Mouse (Mus musculus) neural tube, embryonic 14.5 days (tissue): ENCODE measurements around the gene Cux2. TPM values are rescaled to one million over a fixed set of nuclear protein-coding genes. Genes with fewer than 3 reads are reported as not detected.
A peak's percentile ranks its signal among the peaks of the same experiment; 100 is the strongest.

Experiments
- ATAC-seq: fragments of 200-750 bp; cut with Nextera tagmentation; 2 replicates; pipeline ENCODE4 v1.8.0; 2017; ENCODE audit warnings: low read depth, mild to moderate bottlenecking, moderate TSS enrichment, moderate library complexity
- H3K27ac ChIP-seq: fragments of 300-500 bp; sonication (generic); 2 replicates; pipeline ENCODE4 v1.5.1; 2014; ENCODE audit warnings: low read depth, mild to moderate bottlenecking, control low read depth, low read length, moderate library complexity, mixed read lengths
- H3K27me3 ChIP-seq: fragments of 300-500 bp; sonication (generic); 2 replicates; pipeline ENCODE4 v1.6.1; 2014; ENCODE audit warnings: low read length; ENCODE audit not compliant: control insufficient read depth, insufficient read depth
- H3K36me3 ChIP-seq: fragments of 300-500 bp; sonication (generic); 2 replicates; pipeline ENCODE4 v1.6.1; 2014; ENCODE audit warnings: low read length, mixed read lengths; ENCODE audit not compliant: control insufficient read depth, insufficient read depth
- H3K4me1 ChIP-seq: fragments of 300-500 bp; sonication (generic); 2 replicates; pipeline ENCODE4 v1.6.1; 2014; ENCODE audit warnings: low read length; ENCODE audit not compliant: control insufficient read depth, insufficient read depth
- H3K4me2 ChIP-seq: fragments of 300-500 bp; sonication (generic); 2 replicates; pipeline ENCODE4 v1.6.1; 2014; ENCODE audit warnings: mild to moderate bottlenecking, low read depth, low read length, control low read depth
- H3K4me3 ChIP-seq: fragments of 300-500 bp; sonication (generic); 2 replicates; pipeline ENCODE4 v1.5.1; 2014; ENCODE audit warnings: low read depth, low read length, control low read depth, mixed read lengths
- H3K9ac ChIP-seq: fragments of 300-500 bp; sonication (generic); replicated peaks from 2 replicates; pipeline ENCODE4 v1.6.1; 2014; ENCODE audit warnings: low read depth, mild to moderate bottlenecking, control low read depth, low read length, mixed read lengths
- H3K9me3 ChIP-seq: fragments of 300-500 bp; sonication (generic); 2 replicates; pipeline ENCODE4 v1.6.1; 2016; ENCODE audit warnings: low read length; ENCODE audit not compliant: control insufficient read depth
- WGBS: fragments of 180-500 bp; shearing (Covaris S2); extraction: QIAGEN DNeasy Blood & Tissue Kit; methylation state at CpG from one replicate; pipeline ENCODE4 v1.1.7; 2014; 5-methylcytosine and 5-hydroxymethylcytosine counted together
- polyA plus RNA-seq: library from polyadenylated mRNA; unstranded; fragments of >200 nt; fragmentation: Nextera tagmentation; extraction: Ambion mirVana; gene quantifications from 2 replicates; pipeline ENCODE4 v1.2.1, GENCODE M21; 2014

The Cux2 gene
- polyA plus RNA-seq, 1 experiment from 2014 or later, result 31.3 TPM

GRCm38 (mm10) chr5:121894647-121895046 lies 155.3 kb downstream of the Cux2 start:
- H3K27me3 ChIP-seq, result no peaks in the 10 kb centered on the region
- ATAC-seq, result no peak

DNA sequence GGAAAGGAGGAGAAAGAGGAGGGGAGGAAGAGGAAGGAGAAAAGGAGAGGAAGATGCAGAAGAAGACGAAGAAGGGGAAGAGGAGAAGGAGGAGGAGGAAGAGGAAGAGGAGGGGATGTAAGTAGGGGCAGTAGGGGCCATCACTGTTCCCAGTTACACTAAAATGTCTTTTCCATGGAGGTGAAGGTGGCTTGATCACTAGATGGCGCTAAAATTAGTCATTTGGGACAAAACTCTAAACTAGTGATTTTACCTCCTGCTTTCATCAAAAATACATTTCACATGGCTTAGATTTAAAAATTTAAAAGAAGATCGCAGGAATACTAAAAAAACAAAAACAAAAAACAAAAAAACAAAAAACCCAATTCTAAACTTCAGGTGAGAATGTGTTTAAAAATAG lies 156.3 kb downstream of the Cux2 start:
- ATAC-seq, result no peak
- Histone ChIP-seq H3K4me3 (no peak overlapping the region), H3K4me1 (peaks cover 17% of the 10 kb centered on the region), H3K4me2 (no peak overlapping the region), H3K9me3 (no peaks in the 10 kb centered on the region), H3K27ac (no peak overlapping the region), H3K27me3 (no peaks in the 10 kb centered on the region), H3K9ac (no peak overlapping the region), H3K36me3 (no peaks in the 10 kb centered on the region)
- WGBS, result 30% methylated on average over 3 of the region's 3 CpGs

More at GRCm38 (mm10) chr5:121894647-121895046, 155.3 kb downstream of the Cux2 start:
- Histone ChIP-seq H3K4me2 (no peak overlapping the region), H3K9ac (no peak overlapping the region), H3K4me1 (peaks cover 17% of the 10 kb centered on the region), H3K27ac (no peak overlapping the region), H3K4me3 (no peak overlapping the region), H3K9me3 (no peaks in the 10 kb centered on the region), H3K36me3 (no peaks in the 10 kb centered on the region)
- WGBS, result 31% methylated on average over 10 of the region's 10 CpGs

GRCm38 (mm10) chr5:121892281-121892680 lies 157.6 kb downstream of the Cux2 start:
- no peaks in the 10 kb centered on the region for H3K36me3 ChIP-seq
- H3K9ac ChIP-seq, result no peak overlapping the region
- ATAC-seq, result no peak
- H3K4me1 ChIP-seq, result peaks cover 17% of the 10 kb centered on the region
- WGBS, result 82% methylated on average over 14 of the region's 14 CpGs
- H3K4me3 ChIP-seq, result no peak overlapping the region
- H3K9me3 ChIP-seq, result no peaks in the 10 kb centered on the region
- no peaks in the 10 kb centered on the region for H3K27me3 ChIP-seq
- H3K4me2 ChIP-seq, result no peak overlapping the region
- no peak overlapping the region for H3K27ac ChIP-seq

- H3K36me3 ChIP-seq, result no peaks in the 10 kb centered on the region
- H3K27me3 ChIP-seq, result no peaks in the 10 kb centered on the region
- ATAC-seq, result no peak
- no peaks in the 10 kb centered on the region for H3K9me3 ChIP-seq
- peaks cover 16% of the 10 kb centered on the region for H3K4me1 ChIP-seq
- no peak overlapping the region for H3K4me2 ChIP-seq
- no peak overlapping the region for H3K9ac ChIP-seq
- H3K4me3 ChIP-seq, result no peak overlapping the region
- WGBS, result 92% methylated on average over 7 of the region's 7 CpGs
- H3K27ac ChIP-seq, result no peak overlapping the region
Measured at GRCm38 (mm10) chr5:121890925-121891324, 159.0 kb downstream of the Cux2 start.

DNA sequence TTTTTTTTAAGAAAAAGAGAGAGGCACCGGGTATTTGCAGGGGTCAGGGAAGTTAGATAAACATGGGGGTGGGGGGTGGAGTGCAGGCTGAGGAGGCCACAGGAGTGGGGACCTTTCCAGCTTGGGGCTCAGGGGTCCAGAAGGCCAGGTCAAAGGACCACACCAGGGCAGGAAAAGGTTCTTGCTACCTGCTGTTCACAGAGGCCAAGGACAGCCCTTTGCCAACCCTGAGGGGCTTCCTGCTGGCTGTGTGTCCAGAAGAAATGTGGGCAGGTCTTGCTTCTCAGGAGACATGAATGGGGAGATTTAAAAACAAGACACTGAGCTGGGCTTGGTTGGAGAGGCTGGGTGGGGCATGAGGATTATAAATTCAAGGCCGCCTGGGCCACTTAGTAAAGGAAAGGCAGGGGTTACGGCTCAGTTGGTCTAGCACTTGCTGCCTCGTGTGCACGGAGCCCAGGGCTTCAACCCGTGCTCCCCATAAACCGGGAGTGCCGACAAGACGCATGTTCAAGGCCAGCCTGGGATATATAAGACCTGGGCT lies 160.0 kb downstream of the Cux2 start:
- H3K4me3 ChIP-seq, result no peak overlapping the region
- H3K9ac ChIP-seq, result no peak overlapping the region
- H3K4me1 ChIP-seq, result peaks cover 6% of the 10 kb centered on the region
- ATAC-seq, result no peak
- no peaks in the 10 kb centered on the region for H3K27me3 ChIP-seq
- H3K36me3 ChIP-seq, result no peaks in the 10 kb centered on the region
- H3K4me2 ChIP-seq, result no peak overlapping the region
- peak overlapping the region; percentile 69; the same call in 1 of the 2 replicates for H3K27ac ChIP-seq
- no peaks in the 10 kb centered on the region for H3K9me3 ChIP-seq
- WGBS, result 34% methylated on average over 9 of the region's 9 CpGs

- whole genome bisulfite sequencing, result 21% methylated on average over 13 of the region's 13 CpGs
- H3K4me2 ChIP-seq, result no peak overlapping the region
- no peak overlapping the region for H3K9ac ChIP-seq
- peaks cover 6% of the 10 kb centered on the region for H3K4me1 ChIP-seq
- H3K4me3 ChIP-seq, result no peak overlapping the region
- H3K9me3 ChIP-seq, result no peaks in the 10 kb centered on the region
- H3K36me3 ChIP-seq, result no peaks in the 10 kb centered on the region
- no peaks in the 10 kb centered on the region for H3K27me3 ChIP-seq
- no peak for ATAC-seq
- no peak overlapping the region; the same call in 1 of the 2 replicates for H3K27ac ChIP-seq
Measured at GRCm38 (mm10) chr5:121889375-121889774, 160.5 kb downstream of the Cux2 start.

DNA sequence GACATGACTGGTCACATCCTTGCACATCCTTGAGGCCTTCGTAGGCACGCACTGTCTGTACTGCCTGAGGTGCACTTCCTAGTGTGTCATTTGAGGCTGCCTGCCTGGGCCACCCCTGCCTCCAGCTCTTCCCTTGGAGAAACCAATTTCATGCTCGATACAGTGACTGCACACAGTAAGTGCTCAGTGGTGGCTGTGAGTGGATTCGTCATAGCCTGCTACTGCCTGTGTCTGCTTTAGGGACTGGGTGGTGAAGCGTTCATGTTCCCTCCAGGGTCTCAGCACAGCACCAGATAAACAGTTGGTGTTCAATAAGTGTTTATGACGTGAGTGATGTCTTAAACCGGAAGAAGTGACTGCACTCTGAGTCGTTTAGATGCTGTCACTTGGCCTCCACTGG lies 166.5 kb downstream of the Cux2 start:
- H3K27ac ChIP-seq, result no peak overlapping the region

DNA sequence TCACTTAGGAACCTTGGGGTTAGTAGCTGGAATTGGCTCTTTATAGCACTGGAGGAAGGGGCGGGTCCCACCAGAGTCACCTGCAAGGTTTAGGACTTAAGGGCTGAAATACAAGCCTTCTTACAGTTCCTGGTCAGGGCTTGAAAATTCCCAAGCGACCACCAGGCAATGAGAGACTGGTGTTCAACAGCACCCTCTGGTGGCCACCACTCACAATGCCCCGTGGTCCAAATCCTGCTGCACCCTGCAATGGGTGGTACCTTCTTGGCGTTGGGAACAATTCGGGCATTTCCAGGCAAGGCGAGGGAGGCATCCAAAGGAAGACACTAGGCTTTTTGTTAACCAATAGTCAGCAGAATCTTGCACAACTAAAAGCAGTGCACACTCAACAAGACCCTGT lies 170.7 kb downstream of the Cux2 start:
- no peak overlapping the region for H3K9ac ChIP-seq
- ATAC-seq, result no peak
- 58% methylated on average over 6 of the region's 6 CpGs for WGBS

More for the DNA sequence above, 166.5 kb downstream of the Cux2 start:
- no peaks in the 10 kb centered on the region for H3K27me3 ChIP-seq
- no peaks in the 10 kb centered on the region for H3K4me1 ChIP-seq
- no peak overlapping the region for H3K4me2 ChIP-seq
- H3K9me3 ChIP-seq, result no peaks in the 10 kb centered on the region
- ATAC-seq, result no peak
- no peak overlapping the region for H3K4me3 ChIP-seq
- 53% methylated on average over 8 of the region's 8 CpGs for WGBS
- H3K36me3 ChIP-seq, result no peaks in the 10 kb centered on the region
- no peak overlapping the region for H3K9ac ChIP-seq

GRCm38 (mm10) chr5:121878703-121879102 lies 171.2 kb downstream of the Cux2 start:
- Histone ChIP-seq H3K4me3 (no peak overlapping the region), H3K27me3 (no peaks in the 10 kb centered on the region), H3K36me3 (no peaks in the 10 kb centered on the region; the same call in none of the 2 replicates), H3K4me1 (no peaks in the 10 kb centered on the region), H3K4me2 (no peak overlapping the region), H3K9ac (no peak overlapping the region), H3K9me3 (no peaks in the 10 kb centered on the region), H3K27ac (no peak overlapping the region)
- no peak for ATAC-seq
- WGBS, result 72% methylated on average over 17 of the region's 17 CpGs

More for the DNA sequence above, 170.7 kb downstream of the Cux2 start:
- Histone ChIP-seq H3K4me2 (no peak overlapping the region), H3K27me3 (no peaks in the 10 kb centered on the region), H3K4me3 (no peak overlapping the region), H3K27ac (no peak overlapping the region), H3K9me3 (no peaks in the 10 kb centered on the region), H3K4me1 (no peaks in the 10 kb centered on the region), H3K36me3 (no peaks in the 10 kb centered on the region; the same call in 1 of the 2 replicates)
